Mouse (Mus musculus): ENCODE measurements around the gene Gm13276. TPM values are rescaled to one million over a fixed set of nuclear protein-coding genes. Genes with fewer than 3 reads are reported as not detected.
"Not testable (repeated sequence)": the region's sequence is repeated elsewhere in the genome, so short reads cannot be mapped to it uniquely, and the experiment has no call there.

Gene Gm13276
- not detected in 2 replicates for polyA plus RNA-seq (2014; fragmentation: Nextera tagmentation; extraction: Ambion mirVana)

GRCm38 (mm10) chr4:88785409-88785808 lies at the start of gene Gm13276:
Gene Gm13276, plus strand, starts transcription at chr4:88785709.
- no CpG with 5 or more reads among the region's 27 CpGs for WGBS
- not testable (repeated sequence) for H3K9ac ChIP-seq (ENCODE audit: low read depth, low read length)

GRCm38 (mm10) chr4:88738480-88738879 lies 47.0 kb upstream of the Gm13276 start:
- WGBS, result 5% methylated on average over 2 of the region's 2 CpGs
- no peak for ATAC-seq (replicated peaks; ENCODE audit: low FRiP score)
- H3K9ac ChIP-seq (ENCODE audit: low read depth, low read length), result no peak overlapping the region

More at GRCm38 (mm10) chr4:88785409-88785808, at the start of gene Gm13276:
- H3K4me2 ChIP-seq; H3K9me3 ChIP-seq (ENCODE audit: control insufficient read depth, low read length); ATAC-seq (replicated peaks; ENCODE audit: low FRiP score); H3K4me3 ChIP-seq (ENCODE audit: low read depth, low read length); H3K27ac ChIP-seq (ENCODE audit: low read depth, low read length); H3K27me3 ChIP-seq (replicated peaks; ENCODE audit: control insufficient read depth, insufficient read depth, low read length); DNase-seq (ENCODE audit: low spot score); H3K4me1 ChIP-seq (replicated peaks; ENCODE audit: control insufficient read depth, insufficient read depth, low read length); H3K36me3 ChIP-seq (ENCODE audit: control insufficient read depth, insufficient read depth, low read length): not testable (repeated sequence)

GRCm38 (mm10) chr4:88739036-88739435 lies 46.5 kb upstream of the Gm13276 start:
- no peak overlapping the region for H3K27ac ChIP-seq (ENCODE audit: low read depth, low read length)
- 0 out of 2 replicates have a peak, but pooled peaks cover 2% of the 10 kb centered on the region for H3K4me1 ChIP-seq (replicated peaks; ENCODE audit: control insufficient read depth, insufficient read depth, low read length)
- H3K4me2 ChIP-seq, result no peak overlapping the region
- WGBS, result 75% methylated on average over 6 of the region's 6 CpGs
- H3K36me3 ChIP-seq (ENCODE audit: control insufficient read depth, insufficient read depth, low read length), result no peaks in the 10 kb centered on the region
- no peaks in the 10 kb centered on the region for H3K9me3 ChIP-seq (ENCODE audit: control insufficient read depth, low read length)
- no peak overlapping the region for H3K9ac ChIP-seq (ENCODE audit: low read depth, low read length)
- H3K27me3 ChIP-seq (replicated peaks; ENCODE audit: control insufficient read depth, insufficient read depth, low read length), result no peaks in the 10 kb centered on the region
- no peak overlapping the region for H3K4me3 ChIP-seq (ENCODE audit: low read depth, low read length)
- DNase-seq (ENCODE audit: low spot score) (no peak), ATAC-seq (replicated peaks; ENCODE audit: low FRiP score) (no peak)

More at GRCm38 (mm10) chr4:88738480-88738879, 47.0 kb upstream of the Gm13276 start:
- H3K4me3 ChIP-seq (ENCODE audit: low read depth, low read length), result no peak overlapping the region
- H3K4me2 ChIP-seq, result no peak overlapping the region
- H3K4me1 ChIP-seq (replicated peaks; ENCODE audit: control insufficient read depth, insufficient read depth, low read length), result 0 out of 2 replicates have a peak, but pooled peaks cover 2% of the 10 kb centered on the region
- no peaks in the 10 kb centered on the region for H3K9me3 ChIP-seq (ENCODE audit: control insufficient read depth, low read length)
- no peaks in the 10 kb centered on the region for H3K27me3 ChIP-seq (replicated peaks; ENCODE audit: control insufficient read depth, insufficient read depth, low read length)
- no peak overlapping the region for H3K27ac ChIP-seq (ENCODE audit: low read depth, low read length)
- H3K36me3 ChIP-seq (ENCODE audit: control insufficient read depth, insufficient read depth, low read length), result no peaks in the 10 kb centered on the region
- peak; percentile 71 for DNase-seq (ENCODE audit: low spot score)

- 0 out of 2 replicates have a peak, but pooled peaks cover 2% of the 10 kb centered on the region for H3K4me1 ChIP-seq (replicated peaks; ENCODE audit: control insufficient read depth, insufficient read depth, low read length)
- no peak overlapping the region for H3K4me2 ChIP-seq
- H3K4me3 ChIP-seq (ENCODE audit: low read depth, low read length), result no peak overlapping the region
- no peak overlapping the region for H3K27ac ChIP-seq (ENCODE audit: low read depth, low read length)
- no peaks in the 10 kb centered on the region for H3K9me3 ChIP-seq (ENCODE audit: control insufficient read depth, low read length)
- 60% methylated on average over 4 of the region's 4 CpGs for WGBS
- H3K36me3 ChIP-seq (ENCODE audit: control insufficient read depth, insufficient read depth, low read length), result no peaks in the 10 kb centered on the region
- ATAC-seq (replicated peaks; ENCODE audit: low FRiP score) (no peak), DNase-seq (ENCODE audit: low spot score) (no peak)
- no peak overlapping the region for H3K9ac ChIP-seq (ENCODE audit: low read depth, low read length)
- no peaks in the 10 kb centered on the region for H3K27me3 ChIP-seq (replicated peaks; ENCODE audit: control insufficient read depth, insufficient read depth, low read length)
Observed at GRCm38 (mm10) chr4:88741426-88741825, 44.1 kb upstream of the Gm13276 start.

- DNase-seq (ENCODE audit: low spot score) (no peak), ATAC-seq (replicated peaks; ENCODE audit: low FRiP score) (no peak)
- Histone ChIP-seq H3K4me2 (no peak overlapping the region), H3K4me1 (replicated peaks; ENCODE audit: control insufficient read depth, insufficient read depth, low read length) (0 out of 2 replicates have a peak, but pooled peaks cover 2% of the 10 kb centered on the region), H3K27me3 (replicated peaks; ENCODE audit: control insufficient read depth, insufficient read depth, low read length) (no peaks in the 10 kb centered on the region), H3K36me3 (ENCODE audit: control insufficient read depth, insufficient read depth, low read length) (no peaks in the 10 kb centered on the region), H3K9ac (ENCODE audit: low read depth, low read length) (no peak overlapping the region), H3K4me3 (ENCODE audit: low read depth, low read length) (no peak overlapping the region), H3K27ac (ENCODE audit: low read depth, low read length) (no peak overlapping the region), H3K9me3 (ENCODE audit: control insufficient read depth, low read length) (no peaks in the 10 kb centered on the region)
- 70% methylated on average over 7 of the region's 7 CpGs for WGBS
Observed at GRCm38 (mm10) chr4:88742771-88743371, 42.6 kb upstream of the Gm13276 start.

GRCm38 (mm10) chr4:88744207-88744606 lies 41.3 kb upstream of the Gm13276 start:
- 0 out of 2 replicates have a peak, but pooled peaks cover 2% of the 10 kb centered on the region for H3K4me1 ChIP-seq (replicated peaks; ENCODE audit: control insufficient read depth, insufficient read depth, low read length)
- H3K27ac ChIP-seq (ENCODE audit: low read depth, low read length), result no peak overlapping the region
- H3K9me3 ChIP-seq (ENCODE audit: control insufficient read depth, low read length), result no peaks in the 10 kb centered on the region
- no peak overlapping the region for H3K4me3 ChIP-seq (ENCODE audit: low read depth, low read length)
- no peaks in the 10 kb centered on the region for H3K27me3 ChIP-seq (replicated peaks; ENCODE audit: control insufficient read depth, insufficient read depth, low read length)
- 58% methylated on average over 3 of the region's 3 CpGs for WGBS
- H3K36me3 ChIP-seq (ENCODE audit: control insufficient read depth, insufficient read depth, low read length), result no peaks in the 10 kb centered on the region
- H3K4me2 ChIP-seq, result no peak overlapping the region
- ATAC-seq (replicated peaks; ENCODE audit: low FRiP score), result no peak
- no peak for DNase-seq (ENCODE audit: low spot score)
- H3K9ac ChIP-seq (ENCODE audit: low read depth, low read length), result no peak overlapping the region

- Histone ChIP-seq H3K9me3 (ENCODE audit: control insufficient read depth, low read length) (no peaks in the 10 kb centered on the region), H3K4me2 (no peak overlapping the region), H3K27me3 (replicated peaks; ENCODE audit: control insufficient read depth, insufficient read depth, low read length) (no peaks in the 10 kb centered on the region), H3K4me3 (ENCODE audit: low read depth, low read length) (no peak overlapping the region), H3K36me3 (ENCODE audit: control insufficient read depth, insufficient read depth, low read length) (no peaks in the 10 kb centered on the region), H3K4me1 (replicated peaks; ENCODE audit: control insufficient read depth, insufficient read depth, low read length) (no peaks in the 10 kb centered on the region), H3K9ac (ENCODE audit: low read depth, low read length) (no peak overlapping the region), H3K27ac (ENCODE audit: low read depth, low read length) (no peak overlapping the region)
- DNase-seq (ENCODE audit: low spot score) (no peak), ATAC-seq (replicated peaks; ENCODE audit: low FRiP score) (no peak)
- WGBS, result 60% methylated on average over 6 of the region's 6 CpGs
Observed at GRCm38 (mm10) chr4:88749926-88750325, 35.6 kb upstream of the Gm13276 start.

GRCm38 (mm10) chr4:88754818-88755340 lies 30.6 kb upstream of the Gm13276 start, which contains the start of gene Gm13271:
Gene Gm13271, plus strand, starts transcription at chr4:88754868.
- H3K4me2 ChIP-seq; H3K27me3 ChIP-seq (replicated peaks; ENCODE audit: control insufficient read depth, insufficient read depth, low read length); DNase-seq (ENCODE audit: low spot score); ATAC-seq (replicated peaks; ENCODE audit: low FRiP score); H3K9ac ChIP-seq (ENCODE audit: low read depth, low read length); H3K27ac ChIP-seq (ENCODE audit: low read depth, low read length); H3K9me3 ChIP-seq (ENCODE audit: control insufficient read depth, low read length); H3K4me1 ChIP-seq (replicated peaks; ENCODE audit: control insufficient read depth, insufficient read depth, low read length); H3K36me3 ChIP-seq (ENCODE audit: control insufficient read depth, insufficient read depth, low read length); H3K4me3 ChIP-seq (ENCODE audit: low read depth, low read length): not testable (repeated sequence)
- WGBS, result 66% methylated on average over 14 of the region's 15 CpGs
